Mouse (Mus musculus): ENCODE data around the gene Bst1.

Bst1 gene

GRCm38 (mm10) chr5:43855769-43856168 is 37.1 kb downstream of the Bst1 start:
- peak; percentile 9 for DNase-seq (ENCODE audit: low read depth, low spot score)

- DNase-seq (ENCODE audit: low read depth, low spot score), result no peak
Measured at GRCm38 (mm10) chr5:43859663-43860062, 41.0 kb downstream of the Bst1 start.

- DNase-seq (ENCODE audit: low read depth, low spot score), result no peak
Measured at GRCm38 (mm10) chr5:43860096-43860495, 41.4 kb downstream of the Bst1 start.

- DNase-seq (ENCODE audit: low read depth, low spot score), result no peak
Measured at GRCm38 (mm10) chr5:43860670-43861431, 42.2 kb downstream of the Bst1 start.

GRCm38 (mm10) chr5:43863642-43864041 is 45.0 kb downstream of the Bst1 start:
- no peak for DNase-seq (ENCODE audit: low read depth, low spot score)

- no peak for DNase-seq (ENCODE audit: low read depth, low spot score)
Measured at GRCm38 (mm10) chr5:43865316-43865715, 46.6 kb downstream of the Bst1 start.

- no peak for DNase-seq (ENCODE audit: low read depth, low spot score)
Measured at GRCm38 (mm10) chr5:43868253-43868652, 49.6 kb downstream of the Bst1 start, which contains the start of gene Cd38. TSS of gene Cd38 (plus strand) at chr5:43868553.

- peak; percentile 11 for DNase-seq (ENCODE audit: low read depth, low spot score)
Measured at GRCm38 (mm10) chr5:43868711-43869600, 50.3 kb downstream of the Bst1 start.

GRCm38 (mm10) chr5:43871845-43872244 is 53.2 kb downstream of the Bst1 start:
- no peak for DNase-seq (ENCODE audit: low read depth, low spot score)

- no peak for DNase-seq (ENCODE audit: low read depth, low spot score)
Measured at GRCm38 (mm10) chr5:43872652-43873051, 54.0 kb downstream of the Bst1 start.

- DNase-seq (ENCODE audit: low read depth, low spot score), result no peak
Measured at GRCm38 (mm10) chr5:43882034-43882433, 63.3 kb downstream of the Bst1 start.

- no peak for DNase-seq (ENCODE audit: low read depth, low spot score)
Measured at GRCm38 (mm10) chr5:43885060-43885820, 66.6 kb downstream of the Bst1 start.

GRCm38 (mm10) chr5:43892386-43892785 is 73.7 kb downstream of the Bst1 start:
- DNase-seq (ENCODE audit: low read depth, low spot score), result peak; percentile 19

All from CD4-positive helper T cell, adult 2 months (primary cell).